Mouse (Mus musculus): Measurements from ENCODE around the gene Eif3f. TPM values are rescaled to one million over a fixed set of nuclear protein-coding genes. Genes with fewer than 3 reads are reported as not detected.

The Eif3f gene
- total and polyA plus RNA-seq, 3 experiments: 86.9 to 172 (median 119) TPM

DNA sequence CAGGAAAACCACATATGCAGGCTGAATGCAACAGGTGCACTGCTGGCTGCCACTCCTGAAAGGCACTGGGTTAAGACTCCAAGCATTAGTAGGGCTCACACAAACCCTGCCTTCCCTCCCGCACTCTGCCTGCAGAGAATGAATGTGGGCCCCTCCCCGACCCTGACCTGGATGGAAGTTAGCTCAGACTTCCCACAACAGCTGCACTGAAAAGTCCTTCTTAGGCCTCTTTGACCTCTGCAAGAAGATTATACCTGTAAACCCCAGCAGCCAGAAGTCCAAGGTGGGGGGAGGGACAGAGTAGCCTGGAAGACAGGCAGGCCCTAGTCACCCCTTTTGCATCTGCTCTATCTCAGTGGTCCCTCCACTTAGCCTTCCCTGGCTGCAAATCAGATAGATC, 15.1 kb downstream of the Eif3f start:
- no peaks in the 10 kb centered on the region for H3K79me2 ChIP-seq (replicated peaks; ENCODE audit: control insufficient read depth, extremely low read depth, insufficient read depth, poor library complexity, severe bottlenecking)
- H3K9me3 ChIP-seq (replicated peaks; ENCODE audit: low read length): peaks cover 7% of the 10 kb centered on the region
- in situ Hi-C loops (cut with MboI; ENCODE audit: low pct_ligation_motif_present, low pct_unique_long_range_greater_than_20kb, low sequenced_read_pairs) (no loop called here), dilution Hi-C loops (cut with MboI; ENCODE audit: extremely low pct_ligation_motif_present, extremely low pct_unique_long_range_greater_than_20kb, low sequenced_read_pairs) (no loop called here)
- no peak overlapping the region for H3K27ac ChIP-seq (ENCODE audit: insufficient read depth, low read depth)
- no peak overlapping the region for H3K4me2 ChIP-seq (ENCODE audit: insufficient read depth, low read depth, poor library complexity, severe bottlenecking)
- TF ChIP-seq USF1 (IDR thresholded peaks at IDR 0.05; ENCODE audit: low read depth, low read length) (no peak), PAX5 (IDR thresholded peaks at IDR 0.05; ENCODE audit: low read length) (no peak), MAZ (IDR thresholded peaks at IDR 0.05; ENCODE audit: low read depth, low read length) (no peak), ZC3H11A (IDR thresholded peaks at IDR 0.05; ENCODE audit: low read depth, low read length) (no peak), KAT2A (IDR thresholded peaks at IDR 0.05; ENCODE audit: insufficient replicate concordance, low read length) (no peak), E2F4 (IDR thresholded peaks at IDR 0.05; ENCODE audit: insufficient replicate concordance, low read depth, low read length) (no peak), JUN (IDR thresholded peaks at IDR 0.05; ENCODE audit: insufficient read depth, low read depth, low read length) (no peak)
- no peak overlapping the region for H3K9ac ChIP-seq (ENCODE audit: insufficient read depth, low read depth)
- no peak overlapping the region for H3K4me3 ChIP-seq (replicated peaks in 1 of 3; ENCODE audit: low read depth in 2 of 3, low read length in 2 of 3, poor library complexity in 1 of 3)
- H3K36me3 ChIP-seq (replicated peaks in 1 of 2; ENCODE audit: control insufficient read depth in 1 of 2, insufficient read depth in 1 of 2, low read length in 1 of 2): peaks cover 12 to 35% of the 10 kb centered on the region in 2 experiments
- DNase-seq (ENCODE audit: extremely low read depth): no peak
- peaks cover 0 to 13% of the 10 kb centered on the region in 2 experiments; a peak in 2 of 4 replicates for H3K4me1 ChIP-seq (ENCODE audit: control insufficient read depth in 1 of 2, insufficient read depth in 2 of 2)
- no peaks in the 10 kb centered on the region for H3K27me3 ChIP-seq (replicated peaks)

DNA sequence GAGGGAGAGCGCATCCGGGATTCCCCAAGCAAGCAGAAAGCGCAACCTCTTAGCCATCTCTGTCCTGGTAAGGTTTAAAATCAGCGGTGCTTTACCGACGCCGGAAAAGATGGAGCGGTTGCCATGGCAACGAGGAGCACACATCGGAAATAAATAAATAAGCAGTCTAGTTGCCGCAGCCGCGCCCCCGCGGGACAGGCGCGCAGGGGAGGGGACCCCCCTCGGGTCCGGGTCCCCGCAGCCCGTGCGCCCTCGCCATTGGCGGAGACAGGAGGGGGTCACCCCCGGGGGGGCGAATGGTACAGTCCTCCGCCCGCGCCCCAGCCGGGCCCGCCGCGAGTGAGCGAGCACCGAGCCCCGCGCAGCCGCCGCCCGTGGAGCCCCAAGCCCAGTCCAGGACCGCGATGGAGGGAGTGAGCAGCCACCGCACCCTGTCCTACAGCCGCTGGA, 16.1 kb downstream of the Eif3f start, which contains the start of gene Tub:
Gene Tub (plus strand): TSS at position 27 of the 450 bp plus-strand sequence.
- dilution Hi-C loops (cut with MboI; ENCODE audit: extremely low pct_ligation_motif_present, extremely low pct_unique_long_range_greater_than_20kb, low sequenced_read_pairs): no loop called here
- DNase-seq (ENCODE audit: extremely low read depth): peak; percentile 49
- Histone ChIP-seq H3K4me1 (ENCODE audit: control insufficient read depth in 1 of 2, insufficient read depth in 2 of 2) (peaks cover 0 to 12% of the 10 kb centered on the region in 2 experiments; a peak in 2 of 4 replicates), H3K27me3 (replicated peaks) (no peaks in the 10 kb centered on the region), H3K4me3 (replicated peaks in 1 of 3; ENCODE audit: low read depth in 2 of 3, low read length in 2 of 3, poor library complexity in 1 of 3) (peak within 1 kb of the TSS in 1 of 3 experiments; percentile 12), H3K9ac (ENCODE audit: insufficient read depth, low read depth) (no peak within 1 kb of the TSS), H3K79me2 (replicated peaks; ENCODE audit: control insufficient read depth, extremely low read depth, insufficient read depth, poor library complexity, severe bottlenecking) (no peaks in the 10 kb centered on the region), H3K9me3 (replicated peaks; ENCODE audit: low read length) (peaks cover 7% of the 10 kb centered on the region), H3K27ac (ENCODE audit: insufficient read depth, low read depth) (no peak within 1 kb of the TSS), H3K36me3 (replicated peaks in 1 of 2; ENCODE audit: control insufficient read depth in 1 of 2, insufficient read depth in 1 of 2, low read length in 1 of 2) (peaks cover 11 to 27% of the 10 kb centered on the region in 2 experiments), H3K4me2 (ENCODE audit: insufficient read depth, low read depth, poor library complexity, severe bottlenecking) (0 out of 2 replicates have a peak within 1 kb of the TSS, but pooled peaks have one; percentile 22)
- in situ Hi-C loops (cut with MboI; ENCODE audit: low pct_ligation_motif_present, low pct_unique_long_range_greater_than_20kb, low sequenced_read_pairs): no loop called here
- TF ChIP-seq BHLHE40 (IDR thresholded peaks at IDR 0.05; ENCODE audit: low read depth, low read length): no peak
- no peak for TF ChIP-seq GABPA (IDR thresholded peaks at IDR 0.05; ENCODE audit: insufficient replicate concordance, low read depth, low read length)
- no peak for TF ChIP-seq RCOR1 (conservative IDR thresholded peaks at IDR 0.05; ENCODE audit: low read depth, low read length)
- peak; percentile 43; the same call in 1 of the 2 replicates for TF ChIP-seq MXI1 (IDR thresholded peaks at IDR 0.05; ENCODE audit: low read depth, low read length)
- no peak for TF ChIP-seq E2F4 (IDR thresholded peaks at IDR 0.05; ENCODE audit: insufficient replicate concordance, low read depth, low read length)

GRCm38 (mm10) chr7:108950762-108951331, 16.6 kb downstream of the Eif3f start:
- Histone ChIP-seq H3K79me2 (replicated peaks; ENCODE audit: control insufficient read depth, extremely low read depth, insufficient read depth, poor library complexity, severe bottlenecking) (no peaks in the 10 kb centered on the region), H3K9me3 (replicated peaks; ENCODE audit: low read length) (peaks cover 7% of the 10 kb centered on the region), H3K27me3 (replicated peaks) (no peaks in the 10 kb centered on the region), H3K9ac (ENCODE audit: insufficient read depth, low read depth) (no peak overlapping the region), H3K4me1 (ENCODE audit: control insufficient read depth in 1 of 2, insufficient read depth in 2 of 2) (peaks cover 0 to 12% of the 10 kb centered on the region in 2 experiments; a peak in 2 of 4 replicates), H3K36me3 (replicated peaks in 1 of 2; ENCODE audit: control insufficient read depth in 1 of 2, insufficient read depth in 1 of 2, low read length in 1 of 2) (peaks cover 6 to 22% of the 10 kb centered on the region in 2 experiments), H3K4me2 (ENCODE audit: insufficient read depth, low read depth, poor library complexity, severe bottlenecking) (no peak overlapping the region), H3K4me3 (replicated peaks in 1 of 3; ENCODE audit: low read depth in 2 of 3, low read length in 2 of 3, poor library complexity in 1 of 3) (peak overlapping the region in 1 of 3 experiments; percentile 12), H3K27ac (ENCODE audit: insufficient read depth, low read depth) (no peak overlapping the region)
- DNase-seq (ENCODE audit: extremely low read depth): no peak
- dilution Hi-C loops (cut with MboI; ENCODE audit: extremely low pct_ligation_motif_present, extremely low pct_unique_long_range_greater_than_20kb, low sequenced_read_pairs) (no loop called here), in situ Hi-C loops (cut with MboI; ENCODE audit: low pct_ligation_motif_present, low pct_unique_long_range_greater_than_20kb, low sequenced_read_pairs) (no loop called here)
- no peak for TF ChIP-seq POLR2AphosphoS2 (IDR thresholded peaks at IDR 0.05; ENCODE audit: low read depth, low read length)
- TF ChIP-seq CHD1 (IDR thresholded peaks at IDR 0.05; ENCODE audit: low read depth, low read length): no peak
- no peak for TF ChIP-seq JUN (IDR thresholded peaks at IDR 0.05; ENCODE audit: insufficient read depth, low read depth, low read length)
- TF ChIP-seq TCF12 (IDR thresholded peaks at IDR 0.05; ENCODE audit: low read depth, low read length): no peak
- TF ChIP-seq TBP (conservative IDR thresholded peaks at IDR 0.05; ENCODE audit: low read depth, low read length): no peak
- TF ChIP-seq KAT2A (IDR thresholded peaks at IDR 0.05; ENCODE audit: insufficient replicate concordance, low read length): no peak
- TF ChIP-seq SMC3 (IDR thresholded peaks at IDR 0.05; ENCODE audit: low read depth, low read length): no peak
